Mouse (Mus musculus) neural tube, embryonic 11.5 days (tissue): ENCODE data around the gene Smco3. TPM values are rescaled to one million over a fixed set of nuclear protein-coding genes. Genes with fewer than 3 reads are reported as not detected.

Experiments
- ATAC-seq: fragments of 200-750 bp; cut with Nextera tagmentation; 2 replicates; pipeline ENCODE4 v1.8.0; 2017; ENCODE audit warnings: moderate number of reproducible peaks, mild to moderate bottlenecking, moderate TSS enrichment, moderate library complexity; ENCODE audit not compliant: insufficient read depth, low FRiP score, low TSS enrichment
- DNase-seq: peaks from one replicate; pipeline ENCODE4 v3.0.0-alpha.2; 2015; ENCODE audit warnings: low spot score
- H3K27ac ChIP-seq: fragments of 300-500 bp; sonication (generic); 2 replicates; pipeline ENCODE4 v1.5.1; 2014; ENCODE audit warnings: low read depth, mild to moderate bottlenecking, low read length
- H3K27me3 ChIP-seq: fragments of 300-500 bp; sonication (generic); 2 replicates; pipeline ENCODE4 v1.6.1; 2014; ENCODE audit warnings: mild to moderate bottlenecking, low read length, mixed read lengths; ENCODE audit not compliant: control insufficient read depth, insufficient read depth
- H3K36me3 ChIP-seq: fragments of 300-500 bp; sonication (generic); 2 replicates; pipeline ENCODE4 v1.6.1; 2014; ENCODE audit warnings: mild to moderate bottlenecking, low read length, moderate library complexity, mixed read lengths; ENCODE audit not compliant: control insufficient read depth, insufficient read depth
- H3K4me1 ChIP-seq: fragments of 300-500 bp; sonication (generic); 2 replicates; pipeline ENCODE4 v1.6.1; 2014; ENCODE audit warnings: low read length, mixed read lengths; ENCODE audit not compliant: control insufficient read depth, insufficient read depth
- H3K4me2 ChIP-seq: fragments of 300-500 bp; sonication (generic); 2 replicates; pipeline ENCODE4 v1.6.1; 2014; ENCODE audit warnings: low read depth, mild to moderate bottlenecking, moderate library complexity
- H3K4me3 ChIP-seq: fragments of 300-500 bp; sonication (generic); 2 replicates; pipeline ENCODE4 v1.5.1; 2014; ENCODE audit warnings: low read depth, low read length
- H3K9ac ChIP-seq: fragments of 300-500 bp; sonication (generic); 2 replicates; pipeline ENCODE4 v1.6.1; 2014; ENCODE audit warnings: mild to moderate bottlenecking, low read length
- H3K9me3 ChIP-seq: fragments of 300-500 bp; sonication (generic); 2 replicates; pipeline ENCODE4 v1.6.1; 2016; ENCODE audit warnings: low read length; ENCODE audit not compliant: control insufficient read depth
- WGBS: fragments of 180-500 bp; shearing (Covaris S2); extraction: QIAGEN DNeasy Blood & Tissue Kit; methylation state at CpG from one replicate; pipeline ENCODE4 v1.1.7; 2014; 5-methylcytosine and 5-hydroxymethylcytosine counted together
- polyA plus RNA-seq: library from polyadenylated mRNA; unstranded; fragments of >200 nt; fragmentation: Nextera tagmentation; extraction: Ambion mirVana; gene quantifications from 2 replicates; pipeline ENCODE4 v1.2.1, GENCODE M21; 2014

The Smco3 gene
- polyA plus RNA-seq, 1 experiment from 2014 or later: 1.0 TPM

- H3K9ac ChIP-seq: no peak overlapping the region
- H3K4me2 ChIP-seq: no peak overlapping the region
- H3K36me3 ChIP-seq: no peaks in the 10 kb centered on the region
- DNase-seq: no peak
- ATAC-seq: no peak
- H3K27me3 ChIP-seq: no peaks in the 10 kb centered on the region
- no peaks in the 10 kb centered on the region for H3K4me1 ChIP-seq
- no peak overlapping the region for H3K27ac ChIP-seq
- WGBS: 50% methylated on average over 6 of the region's 6 CpGs
- H3K4me3 ChIP-seq: no peak overlapping the region
- H3K9me3 ChIP-seq: no peaks in the 10 kb centered on the region
Observed at GRCm38 (mm10) chr6:136795850-136796249, 39.4 kb downstream of the Smco3 start.

GRCm38 (mm10) chr6:136795110-136795509 is 40.1 kb downstream of the Smco3 start:
- ATAC-seq: no peak

GRCm38 (mm10) chr6:136793831-136794525 is 41.3 kb downstream of the Smco3 start:
- WGBS: 2% methylated on average over 21 of the region's 24 CpGs
- H3K36me3 ChIP-seq: no peaks in the 10 kb centered on the region
- no peaks in the 10 kb centered on the region for H3K27me3 ChIP-seq
- ATAC-seq (peak; percentile 47), DNase-seq (no peak)
- peak overlapping the region; percentile 63 for H3K4me2 ChIP-seq
- peak overlapping the region; percentile 40 for H3K9ac ChIP-seq
- no peaks in the 10 kb centered on the region for H3K4me1 ChIP-seq
- no peak overlapping the region for H3K27ac ChIP-seq
- H3K9me3 ChIP-seq: no peaks in the 10 kb centered on the region
- H3K4me3 ChIP-seq: peak overlapping the region; percentile 29

More at GRCm38 (mm10) chr6:136795110-136795509, 40.1 kb downstream of the Smco3 start:
- Histone ChIP-seq H3K9ac (no peak overlapping the region), H3K27me3 (no peaks in the 10 kb centered on the region), H3K4me3 (no peak overlapping the region), H3K9me3 (no peaks in the 10 kb centered on the region), H3K4me2 (no peak overlapping the region), H3K4me1 (no peaks in the 10 kb centered on the region), H3K36me3 (no peaks in the 10 kb centered on the region), H3K27ac (no peak overlapping the region)
- WGBS: 52% methylated on average over 1 of the region's 1 CpGs
- DNase-seq: no peak

DNA sequence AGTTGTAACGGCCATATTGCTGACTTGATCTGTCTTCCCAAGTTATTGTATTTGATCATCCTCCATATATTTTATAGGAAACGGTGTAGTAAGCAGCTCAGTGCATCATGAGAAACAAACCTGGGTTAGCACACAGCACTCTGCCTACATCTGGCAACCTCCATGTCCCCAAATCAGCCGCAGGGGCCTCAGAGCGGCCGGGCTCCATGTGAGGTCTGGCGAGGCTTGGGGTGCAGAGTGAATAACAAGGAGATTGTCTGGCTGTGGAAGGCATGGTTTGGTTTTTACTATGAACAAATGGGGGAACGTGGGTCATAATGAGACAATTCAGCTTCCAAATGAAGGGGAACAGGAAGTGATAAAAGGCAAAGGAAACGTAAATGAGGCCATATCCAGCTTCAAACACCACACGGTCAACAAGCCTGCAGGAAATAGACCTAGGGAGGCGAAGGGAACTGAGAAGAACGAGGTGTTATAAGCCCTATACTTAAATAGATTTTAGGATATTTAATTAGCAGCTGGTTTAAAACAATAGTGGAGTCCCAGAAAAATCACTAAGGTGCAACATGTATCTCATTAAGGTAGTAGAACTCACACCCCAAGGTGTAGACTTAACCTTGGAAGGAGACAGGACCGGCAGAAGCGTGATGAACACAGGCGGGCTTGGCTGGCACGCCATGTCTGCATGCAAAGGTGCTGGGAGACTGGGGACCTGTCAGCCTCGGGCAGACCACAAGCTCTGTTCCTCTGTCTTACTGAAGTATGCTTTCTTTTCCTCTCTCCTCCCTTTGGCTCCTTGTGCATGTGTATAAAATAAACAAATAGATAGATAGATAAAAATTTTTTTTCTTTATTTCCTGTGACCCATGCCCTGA is 42.1 kb downstream of the Smco3 start:
- Histone ChIP-seq H3K27ac (no peak overlapping the region), H3K4me1 (no peaks in the 10 kb centered on the region), H3K9ac (no peak overlapping the region), H3K9me3 (no peaks in the 10 kb centered on the region), H3K4me3 (0 out of 2 replicates have a peak overlapping the region, but pooled peaks have one; percentile 29), H3K36me3 (no peaks in the 10 kb centered on the region), H3K27me3 (no peaks in the 10 kb centered on the region), H3K4me2 (peak overlapping the region; percentile 63)
- no peak for ATAC-seq
- DNase-seq: no peak
- WGBS: 22% methylated on average over 16 of the region's 16 CpGs

DNA sequence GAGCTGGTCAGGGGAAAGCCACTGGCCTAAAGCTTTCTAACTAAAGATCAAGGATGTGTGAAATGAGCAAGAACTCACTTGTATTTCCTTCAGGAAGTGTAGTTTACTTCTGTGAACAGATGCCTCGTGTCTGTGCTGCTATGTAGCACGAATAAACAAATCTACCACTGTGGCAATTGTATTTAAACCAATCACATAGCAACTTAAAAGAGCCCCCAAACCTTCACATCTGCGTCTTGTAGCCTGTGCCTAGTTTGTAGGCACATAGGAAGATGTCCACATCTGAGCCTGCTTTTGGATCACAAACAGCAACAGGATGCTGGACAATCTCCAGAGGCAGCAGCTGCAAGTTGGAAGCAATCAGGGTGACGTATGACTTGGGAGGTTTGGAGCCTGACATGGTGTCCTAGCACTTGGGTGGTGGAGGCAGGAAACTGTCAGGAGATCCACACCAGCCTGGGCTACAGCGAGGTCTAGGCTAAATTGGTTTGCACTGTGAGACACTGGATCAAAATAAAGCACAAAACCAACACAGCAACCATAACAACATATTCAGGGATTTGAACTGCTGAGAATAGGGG is 45.8 kb downstream of the Smco3 start:
- Histone ChIP-seq H3K4me1 (no peaks in the 10 kb centered on the region), H3K36me3 (no peaks in the 10 kb centered on the region), H3K27me3 (no peaks in the 10 kb centered on the region), H3K9ac (no peak overlapping the region), H3K4me2 (no peak overlapping the region), H3K27ac (no peak overlapping the region), H3K9me3 (no peaks in the 10 kb centered on the region), H3K4me3 (no peak overlapping the region)
- ATAC-seq (no peak), DNase-seq (no peak)
- WGBS: 90% methylated on average over 5 of the region's 5 CpGs

DNA sequence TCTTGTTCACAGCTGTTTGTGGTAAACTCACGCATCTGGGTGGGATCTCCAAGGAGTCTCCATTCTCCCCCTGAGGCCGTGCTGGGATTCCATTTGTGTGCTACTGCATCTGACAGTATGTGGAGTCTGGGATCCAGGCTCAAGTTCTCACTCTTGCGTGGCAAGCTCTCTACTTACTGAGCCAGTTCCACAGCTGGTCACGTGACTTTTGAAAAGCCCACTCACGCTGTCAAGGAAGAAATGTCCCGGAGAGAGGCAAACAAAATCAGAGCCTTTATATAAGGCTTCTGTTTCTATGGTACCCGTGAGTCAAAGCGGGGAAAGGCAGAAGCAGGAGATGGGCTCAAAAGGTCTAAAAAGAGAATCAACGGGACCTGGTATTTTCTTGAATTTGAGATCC is 52.5 kb downstream of the Smco3 start:
- Histone ChIP-seq H3K36me3 (no peaks in the 10 kb centered on the region), H3K27ac (no peak overlapping the region), H3K4me2 (no peak overlapping the region), H3K9ac (no peak overlapping the region), H3K4me3 (no peak overlapping the region), H3K9me3 (no peaks in the 10 kb centered on the region), H3K4me1 (no peaks in the 10 kb centered on the region), H3K27me3 (no peaks in the 10 kb centered on the region)
- 84% methylated on average over 9 of the region's 9 CpGs for WGBS
- no peak for ATAC-seq
- DNase-seq: no peak

GRCm38 (mm10) chr6:136782146-136782545 is 53.1 kb downstream of the Smco3 start:
- ATAC-seq: no peak
- H3K27me3 ChIP-seq: no peaks in the 10 kb centered on the region
- H3K4me3 ChIP-seq: no peak overlapping the region
- no peaks in the 10 kb centered on the region for H3K36me3 ChIP-seq
- no peak for DNase-seq
- H3K9me3 ChIP-seq: no peaks in the 10 kb centered on the region
- no peak overlapping the region for H3K27ac ChIP-seq
- 85% methylated on average over 12 of the region's 12 CpGs for WGBS
- H3K4me1 ChIP-seq: no peaks in the 10 kb centered on the region
- no peak overlapping the region for H3K4me2 ChIP-seq
- H3K9ac ChIP-seq: no peak overlapping the region

- no peak for ATAC-seq
- no peaks in the 10 kb centered on the region for H3K36me3 ChIP-seq
- no peak within 1 kb of the TSS for H3K4me3 ChIP-seq
- no peak within 1 kb of the TSS for H3K27ac ChIP-seq
- no peaks in the 10 kb centered on the region for H3K4me1 ChIP-seq
- no peaks in the 10 kb centered on the region for H3K9me3 ChIP-seq
- WGBS: 81% methylated on average over 20 of the region's 20 CpGs
- H3K9ac ChIP-seq: no peak within 1 kb of the TSS
- H3K4me2 ChIP-seq: no peak within 1 kb of the TSS
- no peak for DNase-seq
- no peaks in the 10 kb centered on the region for H3K27me3 ChIP-seq
Observed at GRCm38 (mm10) chr6:136781377-136781986, 53.8 kb downstream of the Smco3 start, which contains the start of gene Gucy2c. Gene Gucy2c (minus strand): TSS chr6:136781765.
